Mouse (Mus musculus) kidney, adult 9 months (tissue): ENCODE results near the gene Olfr214.
"Not testable (repeated sequence)": the region's sequence is repeated elsewhere in the genome, so short reads cannot be mapped to it uniquely, and the experiment has no call there.

Experiments
- DNase-seq: peaks from one replicate; pipeline ENCODE4 v3.0.0; 2022

Olfr214 gene

DNA sequence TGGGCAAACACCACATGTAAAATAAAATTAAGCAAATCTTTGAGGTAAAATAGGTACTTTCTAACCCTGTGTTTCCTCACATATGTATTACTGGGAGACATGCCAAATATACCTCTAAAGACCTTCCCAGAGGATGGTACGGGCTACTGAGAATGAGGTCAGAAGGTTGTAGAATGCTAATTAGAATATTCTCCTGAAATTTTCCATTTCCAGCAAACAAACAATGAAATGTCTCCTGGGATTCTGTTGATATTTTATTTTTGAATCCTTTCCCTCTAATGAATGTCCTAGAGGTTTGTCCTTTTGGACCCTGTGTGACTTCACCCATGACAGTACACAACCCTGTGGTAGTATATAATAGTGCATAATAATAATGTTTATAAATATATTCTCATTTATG lies at the start of gene Olfr214:
Gene Olfr214 (plus strand): TSS at position 301 of the 400 bp plus-strand sequence.
- no peak for DNase-seq

DNA sequence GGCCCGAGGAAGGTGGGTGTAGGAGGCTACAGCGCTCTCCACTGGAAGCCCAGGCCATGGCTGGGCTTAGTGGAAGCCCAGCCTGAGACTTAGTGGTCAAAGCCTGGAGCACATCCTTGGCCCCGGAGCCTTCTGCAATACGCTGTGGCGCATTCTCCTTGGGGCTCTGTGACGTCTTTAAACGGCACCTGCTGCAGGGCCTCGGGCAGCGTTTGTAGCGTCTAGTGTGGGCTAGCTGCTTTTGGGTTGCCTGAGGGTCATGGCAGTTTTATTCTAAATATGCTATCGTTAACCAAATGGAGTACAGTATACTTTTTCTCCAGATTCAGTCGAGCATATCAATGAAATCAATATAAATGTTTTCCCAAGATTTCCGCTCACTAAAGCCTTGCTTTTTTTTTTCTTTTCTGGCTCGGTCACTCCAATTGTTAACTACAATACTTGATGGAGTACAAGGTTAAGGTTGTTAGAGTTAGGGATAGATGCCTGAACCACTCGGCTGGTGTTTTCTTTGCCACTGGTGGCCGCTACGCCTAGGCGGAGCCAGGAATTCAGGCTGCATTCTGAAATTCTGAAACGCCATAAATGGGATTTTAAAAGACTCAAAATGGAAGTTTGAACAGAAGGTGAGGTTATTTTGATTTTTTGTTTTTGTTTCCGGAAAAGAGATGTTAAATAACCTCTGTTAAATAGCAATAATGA lies 47.6 kb upstream of the Olfr214 start, which contains the start of gene Olfr212:
Gene Olfr212 (plus strand): TSS at position 215 of the 702 bp plus-strand sequence.
- not testable (repeated sequence) for DNase-seq

DNA sequence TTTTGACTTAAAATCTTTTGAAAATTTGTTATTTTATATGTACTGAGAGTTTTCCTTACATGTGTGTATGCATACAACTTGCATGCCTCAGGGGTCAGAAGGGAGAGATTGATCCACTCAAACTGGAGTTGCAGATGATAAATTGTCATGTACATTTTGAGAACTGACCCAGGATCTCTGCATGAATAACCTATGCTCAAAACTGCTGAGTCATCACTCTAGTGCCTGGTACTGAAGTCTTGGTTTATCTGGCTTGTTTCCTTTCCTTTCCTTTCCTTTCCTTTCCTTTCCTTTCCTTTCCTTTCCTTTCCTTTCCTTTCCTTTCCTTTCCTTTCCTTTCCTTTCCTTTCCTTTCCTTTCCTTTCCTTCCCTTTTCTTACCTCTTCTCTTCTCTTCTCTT lies 39.2 kb upstream of the Olfr214 start:
- no peak for DNase-seq

DNA sequence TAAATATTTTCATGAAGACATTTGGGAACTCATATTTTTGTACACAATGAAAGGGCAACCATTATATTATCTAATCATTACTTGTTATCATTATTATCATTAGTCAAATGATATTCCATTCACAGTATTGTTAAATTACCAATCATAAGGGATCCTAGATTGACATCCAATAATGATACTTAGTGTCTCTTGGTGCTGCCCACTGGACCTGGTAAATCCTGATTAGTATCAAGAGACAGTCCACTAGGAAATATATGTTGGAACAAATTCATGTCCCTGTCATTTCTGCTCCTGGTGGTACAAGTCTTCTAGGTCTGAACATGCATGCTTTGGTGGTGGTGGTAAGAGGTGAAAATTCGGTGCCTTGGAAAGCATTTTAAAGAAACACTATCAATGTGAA lies 15.9 kb upstream of the Olfr214 start, which contains the start of gene Olfr213:
Gene Olfr213 (plus strand): TSS at position 301 of the 400 bp plus-strand sequence.
- no peak for DNase-seq

DNA sequence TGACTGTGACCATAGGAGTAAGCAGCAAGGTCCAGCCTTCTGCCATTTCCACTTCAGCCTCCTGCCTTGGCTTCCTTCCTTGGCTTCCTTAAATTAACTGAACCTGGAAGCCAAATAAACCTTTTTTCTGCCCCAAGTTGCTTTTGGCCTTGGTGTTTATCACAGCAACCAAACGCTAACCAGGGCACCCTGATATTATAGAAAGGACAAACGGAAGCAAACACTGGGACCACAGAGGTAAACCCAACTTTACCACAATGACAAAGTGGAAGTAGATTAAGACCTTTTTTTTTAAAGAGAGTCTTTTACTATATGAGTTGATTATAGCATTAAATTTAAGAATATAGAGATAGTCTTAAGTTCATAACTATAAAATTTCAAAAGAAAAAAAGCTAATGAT lies 11.5 kb upstream of the Olfr214 start:
- DNase-seq, result no peak

DNA sequence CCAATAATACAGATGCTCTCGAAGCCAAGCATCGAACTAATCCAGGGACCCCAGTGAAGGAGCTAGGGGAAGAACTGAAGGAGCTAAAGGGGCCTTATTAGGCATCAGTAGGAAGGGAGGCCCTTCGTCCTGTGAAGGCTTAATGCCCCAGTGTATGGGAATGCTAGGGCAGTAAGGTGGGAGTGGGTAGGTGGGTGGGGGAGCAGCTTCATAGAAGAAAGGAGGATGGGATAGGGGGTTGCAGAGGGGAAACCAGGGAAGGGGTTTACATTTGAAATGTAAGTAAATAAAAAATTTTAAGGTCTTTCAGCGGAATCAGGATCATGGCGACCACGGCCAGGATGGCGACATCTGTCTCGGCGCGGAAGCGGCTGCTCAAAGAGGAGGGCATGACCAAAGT lies 3.2 kb upstream of the Olfr214 start, which contains the start of gene Gm5580:
Gene Gm5580 (plus strand): TSS at position 301 of the 400 bp plus-strand sequence.
- not testable (repeated sequence) for DNase-seq

DNA sequence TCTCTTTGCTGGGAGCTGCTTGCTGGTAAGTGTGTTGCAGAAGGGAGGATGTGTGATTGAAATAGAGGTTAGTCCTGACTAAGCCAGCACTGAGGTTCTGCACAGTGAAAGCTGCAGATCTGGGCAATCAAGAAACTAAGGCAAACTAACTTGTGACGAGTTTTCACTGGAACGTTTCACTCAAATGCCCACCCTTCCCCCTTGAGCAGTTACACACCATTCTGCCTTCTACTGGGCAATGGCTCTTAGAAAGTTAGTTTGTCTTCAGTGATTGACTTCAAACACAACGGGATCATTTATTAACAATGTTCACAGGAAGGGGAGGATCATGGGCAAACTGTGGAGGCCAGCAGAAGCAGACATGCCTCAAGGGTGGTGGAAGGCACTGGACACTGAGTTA lies 917 bp downstream of the Olfr214 start:
- DNase-seq, result no peak

DNA sequence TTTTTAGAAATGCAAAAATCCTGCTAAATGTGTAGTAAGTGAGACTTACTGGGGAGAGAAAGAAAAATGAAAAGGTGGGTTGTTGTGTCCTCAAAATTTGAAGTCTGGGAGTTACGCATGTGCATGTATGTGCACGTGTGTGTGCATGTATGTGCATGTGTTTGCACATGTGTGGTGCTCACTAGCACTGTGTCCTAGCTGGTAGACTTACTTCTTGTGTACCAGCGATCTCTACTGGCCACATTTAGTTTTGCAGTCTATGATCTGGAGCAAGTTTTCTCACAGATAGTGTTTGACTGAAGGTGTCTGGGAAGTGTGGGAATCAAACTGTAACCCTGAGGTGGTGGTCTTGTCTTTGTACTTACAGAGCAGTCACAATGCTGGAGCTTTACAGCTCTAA lies 15.8 kb downstream of the Olfr214 start:
- peak; percentile 63 for DNase-seq

DNA sequence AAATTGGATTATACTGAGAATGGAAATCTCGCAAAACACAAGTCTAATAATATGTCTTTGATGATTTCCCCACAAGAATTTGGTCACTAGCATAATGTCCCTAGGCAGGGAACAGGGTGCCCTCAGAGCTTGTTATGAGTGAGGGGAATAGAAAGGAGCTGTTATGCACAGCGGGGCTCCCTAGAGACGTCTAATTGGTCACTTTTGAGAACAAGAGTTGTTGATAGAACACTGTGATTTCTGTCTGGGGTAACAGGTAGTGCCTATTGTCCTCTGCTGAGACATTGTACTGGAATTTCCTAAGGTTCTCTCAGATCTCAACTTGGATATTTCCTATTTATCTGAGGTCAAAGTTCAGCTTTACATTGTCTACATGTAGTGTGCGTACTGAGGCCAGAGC lies 30.1 kb downstream of the Olfr214 start, which contains the start of gene Olfr215:
Gene Olfr215 (minus strand): TSS at position 101 of the 400 bp plus-strand sequence.
- DNase-seq, result no peak

DNA sequence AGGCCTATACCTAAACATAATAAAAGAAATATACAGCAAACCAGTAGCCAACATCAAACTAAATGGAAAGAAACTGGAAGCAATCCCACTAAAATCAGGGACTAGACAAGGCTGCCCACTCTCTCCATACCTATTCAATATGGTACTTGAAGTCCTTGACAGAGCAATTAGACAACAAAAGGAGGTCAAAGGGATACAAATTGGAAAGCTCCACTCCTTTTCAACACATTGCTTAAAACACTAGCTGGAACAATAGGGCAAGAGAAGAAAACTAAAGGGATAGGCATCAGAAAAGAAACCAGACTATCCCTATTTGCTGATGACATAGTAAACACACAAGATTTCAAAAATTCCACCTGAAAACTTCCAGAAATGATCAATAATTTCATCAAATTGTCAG lies 46.9 kb downstream of the Olfr214 start:
- not testable (repeated sequence) for DNase-seq

DNA sequence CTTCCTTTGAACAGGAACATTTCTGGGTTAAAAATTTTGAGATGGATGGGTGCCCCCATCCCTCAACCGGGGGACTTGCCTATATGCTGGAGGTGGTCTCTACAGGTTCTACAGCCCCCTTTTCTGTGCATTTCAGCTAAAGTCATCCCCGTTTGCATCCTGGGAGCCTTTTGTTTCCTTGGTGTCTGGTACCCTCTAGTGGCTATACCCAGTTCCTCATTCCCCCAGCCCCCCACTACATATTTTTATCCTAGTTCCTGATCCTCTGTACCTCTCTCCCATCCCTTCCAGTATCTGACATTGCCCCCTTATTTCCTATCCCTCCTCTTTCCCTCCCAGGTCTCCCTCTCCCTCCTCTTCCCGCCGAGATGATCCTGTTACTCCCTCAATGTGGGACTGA lies 53.2 kb downstream of the Olfr214 start:
- no peak for DNase-seq
